8 mouse cellular contexts compared by ENCODE assay signal in genomic region chr7:135734911-135735646, GRCm38 (mm10). TPM values are rescaled to one million over a fixed set of nuclear protein-coding genes. Genes with fewer than 3 reads are reported as not detected.
DNase-seq lines count a peak whose midpoint lies in the region; ATAC-seq and TF ChIP-seq lines count a peak whose summit lies in the region.

No protein-coding gene starts in this region.

- TF ChIP-seq EP300 in stomach, postnatal 0 days (optimal IDR thresholded peaks at IDR 0.05) = peak; percentile 23

- H3K9ac ChIP-seq in heart, embryonic 14.5 days (ENCODE audit: low read length) = no peak overlapping the region
- no peak overlapping the region for H3K9ac ChIP-seq in heart, embryonic 11.5 days (ENCODE audit: low read depth, low read length)
- H3K9ac ChIP-seq in neural tube, embryonic 12.5 days = no peak overlapping the region
- H3K9ac ChIP-seq in kidney, postnatal 0 days (ENCODE audit: low read depth, low read length) = no peak overlapping the region
- H3K9ac ChIP-seq in stomach, postnatal 0 days (ENCODE audit: low read length) = no peak overlapping the region; the same call in 1 of the 2 replicates

- H3K9me3 ChIP-seq in heart, embryonic 14.5 days (ENCODE audit: control insufficient read depth, low read length) = no peaks in the 10 kb centered on the region
- no peaks in the 10 kb centered on the region for H3K9me3 ChIP-seq in heart, embryonic 11.5 days (replicated peaks; ENCODE audit: control insufficient read depth, low read length)
- no peaks in the 10 kb centered on the region for H3K9me3 ChIP-seq in neural tube, embryonic 12.5 days
- H3K9me3 ChIP-seq in kidney, postnatal 0 days (replicated peaks; ENCODE audit: low read length) = no peaks in the 10 kb centered on the region
- H3K9me3 ChIP-seq in stomach, postnatal 0 days (ENCODE audit: control insufficient read depth, low read length) = no peaks in the 10 kb centered on the region

- H3K4me2 ChIP-seq in heart, embryonic 14.5 days (ENCODE audit: low read length) = peak overlapping the region; percentile 45; the same call in 1 of the 2 replicates
- no peak overlapping the region for H3K4me2 ChIP-seq in heart, embryonic 11.5 days
- H3K4me2 ChIP-seq in neural tube, embryonic 12.5 days (replicated peaks) = peak overlapping the region; percentile 46
- H3K4me2 ChIP-seq in kidney, postnatal 0 days (ENCODE audit: low read length) = peak overlapping the region; percentile 42; the same call in 1 of the 2 replicates
- H3K4me2 ChIP-seq in stomach, postnatal 0 days (replicated peaks; ENCODE audit: low read depth) = peak overlapping the region; percentile 56

- 88% methylated on average over 9 of the region's 9 CpGs for WGBS in heart, embryonic 14.5 days
- WGBS in heart, embryonic 11.5 days (ENCODE audit: insufficient replicate concordance) = 82% methylated on average over 9 of the region's 9 CpGs
- 87% methylated on average over 9 of the region's 9 CpGs for WGBS in neural tube, embryonic 12.5 days
- WGBS in kidney, postnatal 0 days = 66% methylated on average over 9 of the region's 9 CpGs
- 51% methylated on average over 9 of the region's 9 CpGs for WGBS in stomach, postnatal 0 days

- H3K4me1 ChIP-seq in heart, embryonic 14.5 days (ENCODE audit: control insufficient read depth in 2 of 2, insufficient read depth in 2 of 2, low read length in 2 of 2) = peaks cover 0 to 2% of the 10 kb centered on the region in 2 experiments; a peak in 2 of 4 replicates
- H3K4me1 ChIP-seq in heart, embryonic 11.5 days (ENCODE audit: control insufficient read depth, insufficient read depth, low read length) = no peaks in the 10 kb centered on the region
- H3K4me1 ChIP-seq in neural tube, embryonic 12.5 days = no peaks in the 10 kb centered on the region
- H3K4me1 ChIP-seq in kidney, postnatal 0 days (replicated peaks; ENCODE audit: insufficient read depth, low read length) = no peaks in the 10 kb centered on the region
- no peaks in the 10 kb centered on the region for H3K4me1 ChIP-seq in stomach, postnatal 0 days (replicated peaks; ENCODE audit: control insufficient read depth, insufficient read depth)

- no peak for ATAC-seq in heart, embryonic 14.5 days (ENCODE audit: insufficient number of reproducible peaks, insufficient read depth, low FRiP score, low read depth)
- ATAC-seq in heart, embryonic 11.5 days (replicated peaks; ENCODE audit: insufficient number of reproducible peaks, low FRiP score, low TSS enrichment) = no peak
- no peak for ATAC-seq in neural tube, embryonic 12.5 days (ENCODE audit: low FRiP score, low read depth)
- ATAC-seq in kidney, postnatal 0 days (replicated peaks; ENCODE audit: low FRiP score, low read depth) = peak; percentile 49; the same call in 1 of the 2 replicates
- peak; percentile 73 for ATAC-seq in stomach, postnatal 0 days (ENCODE audit: low FRiP score, low TSS enrichment)
- ATAC-seq in granulocyte monocyte progenitor cell, adult 5-6 weeks (replicated peaks; ENCODE audit: poor library complexity, severe bottlenecking) = no peak

- no peak for DNase-seq in neural tube, embryonic 10.5 days (ENCODE audit: extremely low spot score, low spot score)
- DNase-seq in kidney, postnatal 0 days (ENCODE audit: low spot score) = no peak
- DNase-seq in stomach, postnatal 0 days (ENCODE audit: low spot score) = peak; percentile 65
- DNase-seq in gastrocnemius, adult 8-10 months (ENCODE audit: low spot score in 2 of 2) = no peak

- no peak for TF ChIP-seq CTCF in kidney, postnatal 0 days (IDR thresholded peaks at IDR 0.05; ENCODE audit: low read depth)
- no peak for TF ChIP-seq CTCF in stomach, postnatal 0 days (IDR thresholded peaks at IDR 0.05; ENCODE audit: low read depth)

- no peak overlapping the region for H3K27ac ChIP-seq in heart, embryonic 14.5 days (replicated peaks in 1 of 2; ENCODE audit: control insufficient read depth in 1 of 2, insufficient read depth in 1 of 2, low read depth in 2 of 2, low read length in 2 of 2)
- H3K27ac ChIP-seq in heart, embryonic 11.5 days (ENCODE audit: low read depth, low read length) = no peak overlapping the region
- no peak overlapping the region for H3K27ac ChIP-seq in neural tube, embryonic 12.5 days
- peak overlapping the region; percentile 58; the same call in 1 of the 2 replicates for H3K27ac ChIP-seq in kidney, postnatal 0 days
- H3K27ac ChIP-seq in stomach, postnatal 0 days (replicated peaks) = peak overlapping the region; percentile 84

- no peaks in the 10 kb centered on the region for H3K27me3 ChIP-seq in heart, embryonic 14.5 days (ENCODE audit: control insufficient read depth, insufficient read depth, low read length)
- no peaks in the 10 kb centered on the region for H3K27me3 ChIP-seq in heart, embryonic 11.5 days (ENCODE audit: control insufficient read depth, insufficient read depth, low read length)
- H3K27me3 ChIP-seq in neural tube, embryonic 12.5 days (replicated peaks) = no peaks in the 10 kb centered on the region
- H3K27me3 ChIP-seq in kidney, postnatal 0 days (ENCODE audit: insufficient read depth, low read length) = no peaks in the 10 kb centered on the region
- H3K27me3 ChIP-seq in stomach, postnatal 0 days (ENCODE audit: control insufficient read depth, insufficient read depth, low read length) = no peaks in the 10 kb centered on the region

- H3K4me3 ChIP-seq in heart, embryonic 14.5 days (ENCODE audit: control insufficient read depth in 1 of 2, insufficient read depth in 1 of 2, low read depth in 1 of 2, low read length in 2 of 2) = no peak overlapping the region
- no peak overlapping the region for H3K4me3 ChIP-seq in heart, embryonic 11.5 days (ENCODE audit: low read depth, low read length)
- H3K4me3 ChIP-seq in neural tube, embryonic 12.5 days = no peak overlapping the region
- no peak overlapping the region for H3K4me3 ChIP-seq in kidney, postnatal 0 days (replicated peaks; ENCODE audit: low read depth, low read length)
- peak overlapping the region; percentile 32; the same call in 1 of the 2 replicates for H3K4me3 ChIP-seq in stomach, postnatal 0 days (ENCODE audit: low read depth, low read length)

- H3K36me3 ChIP-seq in heart, embryonic 14.5 days (ENCODE audit: control insufficient read depth, insufficient read depth, low read length) = no peaks in the 10 kb centered on the region
- no peaks in the 10 kb centered on the region for H3K36me3 ChIP-seq in heart, embryonic 11.5 days (ENCODE audit: control insufficient read depth, insufficient read depth, low read length)
- no peaks in the 10 kb centered on the region for H3K36me3 ChIP-seq in neural tube, embryonic 12.5 days
- H3K36me3 ChIP-seq in kidney, postnatal 0 days (ENCODE audit: insufficient read depth, low read length) = no peaks in the 10 kb centered on the region
- no peaks in the 10 kb centered on the region for H3K36me3 ChIP-seq in stomach, postnatal 0 days (ENCODE audit: control insufficient read depth, insufficient read depth, low read length)

RNA-seq across cellular contexts. Expression of gene Mki67, which starts 18.9 kb away (rescaled TPM):
- 32.0 and 32.2 TPM in 2 replicates for polyA plus RNA-seq in heart, embryonic 14.5 days (2014; fragmentation: Nextera tagmentation; extraction: Ambion mirVana)
- polyA plus RNA-seq in heart, embryonic 11.5 days (2014; fragmentation: Nextera tagmentation; extraction: Ambion mirVana) = 44.5 and 52.6 TPM in 2 replicates
- polyA plus RNA-seq in neural tube, embryonic 12.5 days (2016; fragmentation: Nextera tagmentation; extraction: Ambion mirVana) = 28.8 and 31.4 TPM in 2 replicates
- 15.4 and 15.6 TPM in 2 replicates for polyA plus RNA-seq in kidney, postnatal 0 days (2015; fragmentation: Nextera tagmentation; extraction: Ambion mirVana)
- 5.5 and 7.8 TPM in 2 replicates for polyA plus RNA-seq in stomach, postnatal 0 days (2015; fragmentation: Nextera tagmentation; extraction: Ambion mirVana)
- total RNA-seq in gastrocnemius, adult 8-10 months (2022) = under 1 TPM in 3 of 4 experiments, not detected in 1; 0.02 to 0.38 (median 0.10) TPM
- total RNA-seq in granulocyte monocyte progenitor cell, adult 5-6 weeks (2014; fragmentation: Nextera tagmentation) = 154 and 199 TPM in 2 replicates
- 269 and 306 TPM in 2 replicates for total RNA-seq in granulocyte monocyte progenitor cell, adult 5-6 weeks (2017)

Comparison
In these comparisons a context has a peak if more than half of its experiments do, and no peak if none do; other contexts are left out.
1. ATAC-seq: peak in kidney, postnatal 0 days (single experiment) and stomach, postnatal 0 days (single experiment); none in heart, embryonic 14.5 days (single experiment), heart, embryonic 11.5 days (single experiment), neural tube, embryonic 12.5 days (single experiment) and granulocyte monocyte progenitor cell, adult 5-6 weeks (single experiment).
2. H3K27ac ChIP-seq: peak in kidney, postnatal 0 days (single experiment) and stomach, postnatal 0 days (single experiment); none in heart, embryonic 14.5 days (0 of 2), heart, embryonic 11.5 days (single experiment) and neural tube, embryonic 12.5 days (single experiment).